Mouse (Mus musculus) B cell, adult (primary cell): ENCODE results near the gene Pcgf5. TPM values are rescaled to one million over a fixed set of nuclear protein-coding genes. Genes with fewer than 3 reads are reported as not detected.

Source experiments
- total RNA-seq: library from RNA; stranded (reverse); gene quantifications from 4 replicates; pipeline ENCODE4 v1.2.4, GENCODE M21; 2023; ENCODE audit not compliant: inconsistent age

Gene Pcgf5
- total RNA-seq, result 21.8 to 24.3 TPM (median 22.3 TPM) in 4 replicates

GRCm38 (mm10) chr19:36348161-36348800, at the start of gene Pcgf5:
Pcgf5 (plus strand) TSS chr19:36348309.

Other genes starting within 250 kb of the Pcgf5 start
- not detected in 4 replicates for gene Ankrd1, start 228.2 kb upstream of the Pcgf5 start, total RNA-seq
- gene Hectd2, start 206.3 kb downstream of the Pcgf5 start, total RNA-seq, result 0.32 to 0.35 TPM in 2 of 4 replicates, not detected in the others